Mouse (Mus musculus): ENCODE measurements around the gene Ypel2.

The Ypel2 gene

DNA sequence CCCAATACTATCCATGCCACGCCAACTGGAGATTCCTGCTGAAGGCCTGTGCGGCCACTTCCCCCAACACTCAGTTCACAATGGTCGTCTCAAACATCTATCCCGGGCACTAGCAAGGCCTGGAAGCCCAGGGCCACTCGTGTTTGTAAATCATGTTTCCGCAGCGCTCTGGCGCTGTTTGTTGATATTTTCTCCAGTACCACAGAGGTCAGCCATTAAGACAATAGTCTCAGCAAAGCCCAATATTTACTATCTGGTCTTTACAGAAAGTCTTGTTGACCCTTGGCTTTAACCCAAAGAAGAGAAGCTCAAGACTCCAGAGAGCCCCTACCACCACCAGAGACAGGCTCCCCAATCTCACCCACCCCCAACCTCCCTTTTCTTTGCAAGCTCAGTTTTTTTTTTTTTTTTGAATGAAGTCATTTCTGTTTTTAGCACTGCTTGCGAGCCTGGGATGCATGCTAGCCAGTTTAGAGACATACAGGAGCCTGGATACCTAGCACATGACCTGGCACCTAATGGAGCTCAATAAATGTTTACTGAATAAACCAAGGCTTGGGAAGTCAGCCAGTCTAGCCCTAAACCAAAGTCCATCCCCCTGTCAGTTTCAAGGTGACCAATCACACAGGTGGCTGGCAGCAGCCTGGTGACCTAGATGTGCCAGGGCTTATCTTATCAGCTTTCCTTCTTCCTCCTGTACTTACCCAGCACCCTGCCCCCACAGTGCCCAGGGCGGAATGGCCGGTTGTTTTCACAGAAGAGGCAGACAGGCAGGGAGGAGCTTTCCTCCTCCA lies 31.8 kb downstream of the Ypel2 start:
- DNase-seq (ENCODE audit: low spot score in 2 of 2), result peak in 1 of 2 experiments; percentile 19

- no peak for DNase-seq (ENCODE audit: low spot score in 2 of 2)
Observed at GRCm38 (mm10) chr11:86960331-86960730, 33.2 kb downstream of the Ypel2 start.

GRCm38 (mm10) chr11:86958721-86959675 lies 34.5 kb downstream of the Ypel2 start:
- DNase-seq (ENCODE audit: low spot score in 2 of 2), result no peak

- DNase-seq (ENCODE audit: low spot score in 2 of 2), result no peak
Observed at GRCm38 (mm10) chr11:86958182-86958581, 35.3 kb downstream of the Ypel2 start.

DNA sequence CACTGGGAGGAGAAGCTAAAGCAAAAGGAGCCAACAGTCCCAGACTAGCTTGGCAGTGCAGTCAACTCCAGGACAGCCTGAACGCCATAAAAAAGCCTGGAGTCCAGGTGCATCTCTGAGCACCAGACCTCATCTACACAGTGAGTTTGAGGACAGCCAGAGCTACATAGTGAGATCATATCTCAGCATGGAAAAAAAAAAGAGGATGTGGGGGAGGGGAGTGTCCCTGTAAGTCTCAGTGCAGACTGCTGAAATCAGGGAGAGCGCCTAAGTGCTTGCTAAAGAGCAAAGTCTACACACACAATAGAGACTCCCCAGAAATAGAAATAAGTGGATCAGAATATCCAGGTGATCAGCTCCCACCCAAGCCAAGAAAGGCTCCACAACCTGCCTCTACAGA lies 37.1 kb downstream of the Ypel2 start:
- no peak for DNase-seq (ENCODE audit: low spot score in 2 of 2)

- DNase-seq (ENCODE audit: low spot score in 2 of 2), result no peak
Observed at GRCm38 (mm10) chr11:86954616-86955270, 38.8 kb downstream of the Ypel2 start.

GRCm38 (mm10) chr11:86953096-86953495 lies 40.4 kb downstream of the Ypel2 start:
- DNase-seq (ENCODE audit: low spot score in 2 of 2), result no peak

DNA sequence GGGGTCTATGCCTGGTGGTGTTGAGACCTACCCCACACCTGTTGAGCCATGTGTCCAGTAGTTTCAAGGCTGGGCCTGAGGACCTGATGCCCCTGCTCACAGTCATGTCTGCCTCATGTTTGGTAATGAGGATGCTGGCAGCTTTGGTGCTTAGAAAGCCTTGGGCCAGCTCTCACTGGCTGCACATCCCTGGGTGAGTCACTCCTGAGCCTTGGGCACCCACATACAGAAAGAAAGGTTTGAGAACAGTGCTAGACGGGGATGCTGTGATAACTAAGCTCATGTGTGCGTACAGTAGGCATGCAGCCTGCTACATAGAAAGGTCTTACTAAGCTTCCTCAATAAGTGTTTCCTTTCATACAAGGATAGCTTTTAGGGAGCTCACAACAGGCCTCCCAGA lies 40.8 kb downstream of the Ypel2 start:
- DNase-seq (ENCODE audit: low spot score in 2 of 2), result no peak

- DNase-seq (ENCODE audit: low spot score in 2 of 2), result no peak
Observed at GRCm38 (mm10) chr11:86951672-86952071, 41.8 kb downstream of the Ypel2 start.

DNA sequence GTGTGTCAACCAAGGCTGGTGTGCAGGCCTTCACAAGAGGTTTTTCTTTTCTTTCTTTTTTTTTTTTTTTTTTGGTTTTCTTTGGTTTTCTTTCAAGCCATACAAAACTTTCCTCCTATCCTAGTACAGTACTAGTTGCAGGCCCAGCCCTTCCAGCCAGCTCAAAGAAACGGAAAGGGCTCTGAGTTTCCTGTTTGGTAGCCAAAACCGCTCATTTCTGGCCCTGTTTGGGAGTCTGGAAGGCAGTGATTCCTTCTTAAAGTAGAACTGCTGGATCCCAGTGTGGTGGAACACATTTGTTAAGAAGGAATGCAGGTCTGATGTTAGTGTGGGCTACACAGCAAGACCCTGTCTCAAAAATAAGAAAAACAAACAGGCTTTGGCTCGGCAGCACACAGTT lies 43.0 kb downstream of the Ypel2 start:
- no peak for DNase-seq (ENCODE audit: low spot score in 2 of 2)

GRCm38 (mm10) chr11:86949951-86950441 lies 43.5 kb downstream of the Ypel2 start:
- DNase-seq (ENCODE audit: low spot score in 2 of 2), result no peak

DNA sequence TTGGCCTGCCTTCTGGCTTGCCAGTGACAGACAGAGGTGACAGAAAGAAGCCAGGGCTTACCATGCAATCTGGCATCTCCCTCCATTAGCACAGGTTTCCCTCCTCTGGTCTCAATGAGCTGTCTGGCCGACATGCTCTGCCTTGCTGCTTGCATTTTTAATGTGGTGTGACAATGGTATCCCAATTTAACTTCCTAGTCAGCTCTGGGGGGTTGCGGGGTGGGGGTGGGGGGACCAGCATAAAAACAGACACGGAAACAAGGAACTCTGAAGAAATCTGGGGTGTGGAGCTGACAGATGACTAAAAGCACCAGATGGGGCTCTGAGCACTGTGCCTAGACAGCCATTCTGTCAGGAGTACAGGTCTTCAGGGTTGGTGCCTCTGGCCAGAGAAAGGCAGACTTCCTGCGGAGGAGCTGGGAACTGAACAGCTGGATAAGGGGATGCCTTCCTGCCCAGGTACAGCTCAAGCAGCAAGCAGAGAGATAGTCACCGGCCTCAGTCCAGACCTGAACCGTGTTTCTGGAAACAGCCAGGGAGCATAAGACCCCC lies 46.8 kb downstream of the Ypel2 start:
- no peak for DNase-seq (ENCODE audit: low spot score in 2 of 2)

GRCm38 (mm10) chr11:86945933-86946332 lies 47.6 kb downstream of the Ypel2 start:
- no peak for DNase-seq (ENCODE audit: low spot score in 2 of 2)

DNA sequence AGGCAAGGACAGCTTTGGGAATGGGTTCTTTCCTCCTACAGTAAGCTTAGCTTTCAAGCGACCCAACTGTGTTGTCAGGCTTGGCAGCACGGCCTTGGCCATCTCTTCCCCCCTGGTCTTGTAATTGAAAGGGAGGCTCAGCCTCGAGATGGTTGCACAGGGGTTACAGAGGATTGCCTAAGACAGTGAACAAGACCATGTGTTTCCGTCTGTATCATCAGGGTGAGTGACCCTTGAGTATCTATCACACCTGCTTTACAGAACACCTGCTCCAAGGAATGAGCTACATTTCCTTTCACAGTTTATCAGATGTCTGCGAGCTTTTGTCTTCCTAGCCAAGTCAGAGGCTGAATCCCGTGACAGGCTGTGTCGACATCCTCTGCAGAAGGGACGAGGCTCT lies 48.4 kb downstream of the Ypel2 start:
- no peak for DNase-seq (ENCODE audit: low spot score in 2 of 2)

DNA sequence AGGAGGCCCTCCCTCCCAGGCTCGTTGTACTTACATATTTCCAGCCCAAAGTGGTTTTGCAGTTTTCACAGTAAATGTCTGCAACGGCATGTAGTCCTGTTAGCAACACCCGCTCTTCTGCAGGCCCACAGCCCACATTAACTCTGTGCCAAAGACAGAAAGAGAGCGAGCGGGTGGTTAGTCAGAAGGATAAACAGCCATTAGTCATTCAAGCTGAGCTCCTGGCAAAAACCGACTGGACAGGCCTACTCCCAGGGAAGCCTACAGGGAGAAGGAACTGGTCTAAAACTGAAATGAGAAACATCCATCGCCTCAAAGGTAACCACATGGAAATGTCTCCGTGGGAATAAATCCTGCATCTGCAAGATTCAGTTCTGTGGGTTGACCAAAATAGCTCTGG lies 49.0 kb downstream of the Ypel2 start:
- no peak for DNase-seq (ENCODE audit: low spot score in 2 of 2)

GRCm38 (mm10) chr11:86941904-86942303 lies 51.6 kb downstream of the Ypel2 start:
- DNase-seq (ENCODE audit: low spot score in 2 of 2), result no peak

- DNase-seq (ENCODE audit: low spot score in 2 of 2), result no peak
Observed at GRCm38 (mm10) chr11:86939503-86939902, 54.0 kb downstream of the Ypel2 start.

- DNase-seq (ENCODE audit: low spot score in 2 of 2), result no peak
Observed at GRCm38 (mm10) chr11:86938551-86938950, 55.0 kb downstream of the Ypel2 start.

DNA sequence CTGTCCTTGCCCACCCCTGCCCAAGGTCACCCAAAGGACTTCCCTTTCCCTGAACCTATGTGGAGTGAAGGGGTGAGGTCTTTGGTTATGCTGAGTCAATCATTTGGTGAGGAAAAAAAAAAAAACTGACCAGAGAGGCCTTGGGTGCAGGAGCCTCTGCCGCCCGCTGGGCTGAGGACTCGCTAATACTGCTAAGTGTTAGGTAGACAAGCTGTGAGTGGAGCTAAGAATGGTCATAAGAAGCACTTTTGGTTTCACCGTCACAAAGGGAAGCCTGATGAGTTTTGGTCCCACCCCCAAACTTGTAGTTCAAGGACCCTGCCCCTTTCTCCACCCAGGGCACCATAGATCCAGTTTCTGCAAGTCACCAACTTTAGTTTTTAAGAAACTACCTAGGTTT lies 55.4 kb downstream of the Ypel2 start:
- no peak for DNase-seq (ENCODE audit: low spot score in 2 of 2)

DNA sequence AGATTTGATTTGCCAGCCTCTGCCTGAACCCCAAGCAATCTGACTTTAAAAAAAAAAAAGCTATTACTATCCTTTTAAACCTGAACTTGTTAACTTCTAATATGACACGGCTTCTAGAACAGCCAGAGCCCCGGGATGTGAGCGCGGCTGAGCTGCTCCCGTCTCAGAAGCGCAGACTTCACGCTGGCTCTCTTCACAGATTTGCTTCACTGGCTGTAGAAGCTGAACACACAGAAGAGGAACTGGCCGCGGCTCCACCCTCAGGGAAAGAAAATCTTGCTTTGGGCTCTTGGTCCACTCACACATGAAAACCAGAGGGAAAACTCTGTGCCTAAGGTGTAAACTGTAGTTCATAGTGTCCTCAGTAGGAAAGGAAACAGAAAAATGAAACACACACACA lies 56.6 kb downstream of the Ypel2 start:
- no peak for DNase-seq (ENCODE audit: low spot score in 2 of 2)

- no peak for DNase-seq (ENCODE audit: low spot score in 2 of 2)
Observed at GRCm38 (mm10) chr11:86934895-86935294, 58.6 kb downstream of the Ypel2 start.

- DNase-seq (ENCODE audit: low spot score in 2 of 2), result no peak
Observed at GRCm38 (mm10) chr11:86932201-86932600, 61.3 kb downstream of the Ypel2 start.

Measured in spleen, postnatal 10 days (tissue).